Mouse (Mus musculus) erythroblast, adult 5-6 weeks (primary cell): Measurements from ENCODE around the gene Pgam1. TPM values are rescaled to one million over a fixed set of nuclear protein-coding genes. Genes with fewer than 3 reads are reported as not detected.
"Not testable (repeated sequence)": the region's sequence is repeated elsewhere in the genome, so short reads cannot be mapped to it uniquely, and the experiment has no call there.

Experiments used
- ATAC-seq: replicated peaks from 2 replicates; pipeline ENCODE4 v1.8.0; 2016; ENCODE audit warnings: moderate number of reproducible peaks, mild to moderate bottlenecking, moderate TSS enrichment, inconsistent platforms; ENCODE audit not compliant: poor library complexity, low FRiP score, severe bottlenecking
- total RNA-seq, 2 experiments: library from RNA; stranded (forward) in 1 of 2; stranded (reverse) in 1 of 2; fragments of 150-400 nt in 1 of 2; fragments of 200-764, 138-1000 nt in 1 of 2; gene quantifications; 2 replicates each; pipeline versions ENCODE4 v1.2.3 to v1.2.4; 2015 to 2017; ENCODE audit warnings: low replicate concordance in 2 of 2

Gene Pgam1
- total RNA-seq (2015; ENCODE audit: low replicate concordance) (154 and 190 TPM in 2 replicates), total RNA-seq (2017; ENCODE audit: low replicate concordance) (58.1 and 69.4 TPM in 2 replicates)

DNA sequence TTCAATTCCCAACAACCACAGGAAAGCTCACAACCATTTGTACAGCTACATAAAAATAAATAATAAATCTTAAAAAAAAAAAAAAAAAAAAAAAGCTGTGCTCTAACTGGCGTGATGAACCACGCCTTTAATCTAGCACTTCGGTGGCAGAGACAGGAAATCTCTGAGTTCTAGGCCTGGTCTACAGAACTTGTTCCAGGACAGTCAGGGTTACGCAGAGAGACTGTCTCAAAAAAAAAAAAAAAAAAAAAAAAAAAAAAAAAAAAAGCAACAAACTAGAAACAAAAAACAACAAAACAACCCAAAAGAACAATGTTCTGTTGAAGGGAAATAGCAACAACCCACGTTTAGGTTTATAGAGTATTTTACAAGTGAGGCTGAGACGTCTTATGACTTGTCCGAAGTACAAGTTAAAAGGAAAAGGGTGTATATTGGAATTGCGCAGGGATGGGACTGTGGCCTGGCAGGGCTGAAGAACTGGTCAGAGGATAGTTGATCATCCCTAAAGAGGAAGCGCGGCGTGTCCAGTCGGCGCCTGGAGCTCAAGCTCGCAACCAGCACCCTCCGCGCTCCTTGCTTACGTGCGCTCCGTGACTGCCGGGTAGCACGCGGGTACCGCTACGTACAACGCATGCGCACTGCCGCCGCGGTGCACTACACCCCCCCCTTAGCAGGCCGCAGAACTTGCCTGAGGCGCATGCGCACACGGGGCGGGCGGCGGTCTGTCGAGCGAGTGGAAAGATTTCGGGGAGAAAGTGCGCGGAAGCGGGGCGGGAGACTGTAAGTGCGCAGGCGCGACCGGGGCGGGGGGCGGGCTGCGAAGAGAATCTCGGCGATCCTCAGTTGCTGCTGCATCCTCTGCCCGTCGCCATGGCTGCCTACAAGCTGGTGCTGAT lies at the start of gene Pgam1:
Gene Pgam1 (plus strand): TSS at position 746 of the 896 bp plus-strand sequence.
- ATAC-seq = peak; percentile 96

GRCm38 (mm10) chr19:41866707-41867106 lies 45.0 kb upstream of the Pgam1 start:
- ATAC-seq = no peak

DNA sequence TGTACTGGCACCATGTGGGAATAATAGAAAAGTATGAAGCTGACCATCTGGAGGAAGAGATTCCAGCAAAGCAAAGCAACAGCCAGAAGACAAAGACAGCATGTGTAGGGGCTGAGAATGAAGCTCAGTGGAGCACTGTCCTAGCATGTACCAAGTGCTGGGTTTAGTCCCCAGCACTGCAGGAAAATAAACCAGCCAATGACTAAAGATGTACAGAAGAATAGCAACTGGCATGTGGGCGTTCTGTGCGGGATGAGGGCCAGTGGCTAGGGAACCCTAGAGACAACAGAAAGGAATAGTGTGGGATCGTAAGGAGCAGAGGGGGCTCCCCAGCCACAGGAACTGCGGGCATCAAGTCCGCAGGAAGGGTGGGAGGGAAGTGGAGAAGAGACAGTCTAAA lies 42.4 kb upstream of the Pgam1 start:
- ATAC-seq = no peak

DNA sequence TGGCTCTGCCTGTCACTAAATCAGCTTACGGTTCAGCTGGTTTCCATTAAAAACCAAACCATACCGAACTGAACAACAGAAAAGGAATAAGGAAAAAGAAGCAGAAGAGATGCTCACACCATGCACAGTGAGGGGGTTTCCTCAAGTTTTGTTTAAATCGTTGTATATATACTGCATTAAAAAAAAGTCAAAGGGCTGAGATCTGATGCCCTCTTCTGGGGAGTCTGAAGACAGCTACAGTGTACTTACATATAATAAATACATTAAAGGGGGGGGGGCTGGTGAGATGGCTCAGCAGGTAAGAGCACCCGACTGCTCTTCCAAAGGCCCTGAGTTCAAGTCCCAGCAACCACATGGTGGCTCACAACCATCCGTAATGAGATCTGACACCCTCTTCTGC lies 41.8 kb upstream of the Pgam1 start:
- not testable (repeated sequence) for ATAC-seq

DNA sequence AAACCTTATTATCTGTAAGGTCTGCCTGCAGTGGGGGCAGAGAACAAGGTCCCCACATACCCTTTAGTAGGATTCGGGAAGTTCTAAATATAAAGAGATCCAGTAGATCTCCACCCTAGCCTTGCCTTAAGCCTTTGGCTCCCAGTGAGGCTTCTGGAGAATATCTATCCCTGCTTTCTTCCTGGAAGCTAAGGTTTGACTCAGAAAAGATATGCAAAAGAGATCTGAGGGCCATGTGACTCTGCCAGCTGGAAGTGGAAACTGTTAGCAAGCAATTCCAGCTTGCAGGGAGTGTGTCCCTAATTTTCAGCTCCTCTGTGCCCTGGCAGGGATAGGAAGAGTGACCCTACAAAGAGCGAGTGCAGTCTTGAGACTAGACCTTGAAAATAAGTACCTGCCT lies 39.4 kb upstream of the Pgam1 start:
- no peak for ATAC-seq

GRCm38 (mm10) chr19:41874356-41874755 lies 37.4 kb upstream of the Pgam1 start:
- no peak for ATAC-seq

- ATAC-seq = no peak
Observed at GRCm38 (mm10) chr19:41881842-41882241, 29.9 kb upstream of the Pgam1 start.

GRCm38 (mm10) chr19:41883882-41884281 lies 27.8 kb upstream of the Pgam1 start:
- ATAC-seq = no peak

GRCm38 (mm10) chr19:41888191-41888590 lies 23.5 kb upstream of the Pgam1 start:
- ATAC-seq = no peak

DNA sequence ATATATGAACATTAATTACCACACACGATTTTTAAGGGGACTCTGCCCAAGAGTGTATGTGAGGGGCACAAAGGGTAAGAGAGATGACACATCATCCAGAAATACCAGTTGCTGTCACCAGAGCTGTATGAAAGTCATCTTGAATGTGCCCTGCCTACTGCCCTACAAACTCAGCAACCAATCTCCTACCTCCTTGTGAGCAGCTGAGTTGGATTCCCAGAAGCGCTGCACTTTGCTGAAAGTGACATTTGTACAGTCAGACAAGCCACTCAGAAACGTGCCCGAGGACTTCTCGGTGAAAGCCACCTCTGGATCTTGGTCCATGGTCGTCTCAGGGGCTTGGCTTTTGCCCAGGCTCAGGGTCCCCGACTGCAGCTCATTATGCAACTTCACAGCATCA lies 16.8 kb upstream of the Pgam1 start:
- ATAC-seq = no peak

DNA sequence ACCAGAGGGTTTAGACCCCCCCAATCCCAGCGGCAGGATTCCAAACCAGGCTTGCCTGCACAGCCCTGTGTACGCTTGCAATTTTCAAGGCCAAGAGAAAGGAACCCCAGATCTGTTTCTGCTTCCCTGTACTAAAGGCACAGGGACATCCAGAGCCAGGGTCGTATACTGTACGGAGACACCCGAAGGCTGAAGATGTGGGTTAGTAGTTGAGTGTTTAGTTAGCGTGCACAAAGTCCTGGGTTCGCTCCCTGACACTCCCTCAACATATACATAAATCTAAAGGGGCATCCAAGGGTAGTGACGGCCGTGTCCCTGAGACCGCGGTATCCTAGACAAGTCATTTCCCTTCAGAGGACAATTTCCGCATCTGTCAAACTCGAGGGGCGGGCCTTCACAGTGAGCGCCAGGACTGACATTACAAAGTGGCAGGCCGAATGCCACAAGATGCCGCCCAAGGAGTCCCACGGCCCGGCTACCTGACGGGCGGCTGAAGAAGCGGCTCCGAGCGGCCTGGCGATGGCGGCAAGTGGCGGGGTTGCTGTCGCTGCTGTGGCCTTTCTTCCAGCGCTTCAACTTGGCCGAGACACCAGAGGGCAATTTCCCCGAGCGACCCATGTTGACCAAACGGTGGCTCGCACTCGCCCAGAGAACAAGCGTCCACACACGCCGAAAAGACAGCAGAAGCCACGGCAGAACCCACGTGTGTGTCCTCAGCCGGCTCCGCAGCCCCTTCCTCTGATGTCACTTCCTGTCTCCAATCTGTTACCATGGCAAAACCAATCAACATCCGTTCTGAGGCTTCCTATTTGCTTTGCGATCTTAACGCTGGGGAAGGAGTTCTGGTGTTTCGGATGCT lies 16.0 kb upstream of the Pgam1 start, which contains the start of gene Rrp12:
Gene Rrp12 (minus strand): TSS at position 714 of the 859 bp plus-strand sequence.
- ATAC-seq = peak; percentile 95

DNA sequence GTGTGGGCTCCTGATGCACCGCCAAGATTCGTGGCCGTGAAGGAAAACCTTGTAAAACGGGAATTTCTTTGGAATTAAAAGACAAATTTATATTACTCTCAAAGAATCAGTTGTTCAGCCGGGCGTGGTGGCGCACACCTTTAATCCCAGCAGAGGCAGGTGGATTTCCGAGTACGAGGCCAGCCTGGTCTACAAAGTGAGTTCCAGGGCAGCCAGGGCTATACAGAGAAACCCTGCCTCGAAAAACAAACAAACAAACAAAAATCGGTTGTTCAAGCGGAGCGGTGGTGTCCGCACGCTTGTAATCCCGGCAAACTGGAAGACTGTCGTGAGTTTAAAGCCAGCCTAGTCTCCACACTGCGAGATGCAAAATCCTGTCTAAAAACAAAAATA lies 15.4 kb upstream of the Pgam1 start:
- ATAC-seq = no peak

GRCm38 (mm10) chr19:41898860-41899259 lies 12.9 kb upstream of the Pgam1 start:
- peak; percentile 50; the same call in 1 of the 2 replicates for ATAC-seq

DNA sequence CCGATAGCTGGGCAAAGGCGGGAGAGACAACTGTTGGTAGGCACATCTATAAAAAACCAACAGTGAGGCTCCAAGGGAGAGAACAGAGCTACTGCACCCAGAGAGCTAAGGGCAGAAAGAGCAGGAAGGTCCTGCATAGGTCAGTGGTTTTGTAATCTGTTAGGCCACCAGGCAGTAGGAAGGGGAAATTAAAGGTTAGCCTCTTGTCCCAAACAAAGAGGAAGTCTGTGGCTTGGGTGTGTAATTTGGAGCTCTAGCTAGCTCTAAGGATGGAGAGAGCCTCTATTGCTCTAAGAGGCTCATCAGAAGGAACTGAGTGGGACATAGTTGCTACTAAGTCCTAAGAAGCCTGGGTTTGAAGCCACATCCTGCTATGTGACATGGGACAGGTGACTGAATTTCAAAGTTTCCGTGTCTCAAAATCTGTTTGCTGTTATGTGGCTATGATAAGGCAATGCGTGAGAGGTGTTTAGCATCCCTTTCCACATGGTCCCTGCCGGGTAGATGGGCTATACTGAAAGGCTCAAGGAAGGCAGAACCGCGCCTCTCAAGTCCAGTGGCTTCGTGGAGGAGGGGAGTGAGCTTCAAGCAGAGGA lies 11.1 kb upstream of the Pgam1 start:
- ATAC-seq = no peak

- ATAC-seq = no peak
Observed at GRCm38 (mm10) chr19:41901696-41902095, 10.0 kb upstream of the Pgam1 start.

DNA sequence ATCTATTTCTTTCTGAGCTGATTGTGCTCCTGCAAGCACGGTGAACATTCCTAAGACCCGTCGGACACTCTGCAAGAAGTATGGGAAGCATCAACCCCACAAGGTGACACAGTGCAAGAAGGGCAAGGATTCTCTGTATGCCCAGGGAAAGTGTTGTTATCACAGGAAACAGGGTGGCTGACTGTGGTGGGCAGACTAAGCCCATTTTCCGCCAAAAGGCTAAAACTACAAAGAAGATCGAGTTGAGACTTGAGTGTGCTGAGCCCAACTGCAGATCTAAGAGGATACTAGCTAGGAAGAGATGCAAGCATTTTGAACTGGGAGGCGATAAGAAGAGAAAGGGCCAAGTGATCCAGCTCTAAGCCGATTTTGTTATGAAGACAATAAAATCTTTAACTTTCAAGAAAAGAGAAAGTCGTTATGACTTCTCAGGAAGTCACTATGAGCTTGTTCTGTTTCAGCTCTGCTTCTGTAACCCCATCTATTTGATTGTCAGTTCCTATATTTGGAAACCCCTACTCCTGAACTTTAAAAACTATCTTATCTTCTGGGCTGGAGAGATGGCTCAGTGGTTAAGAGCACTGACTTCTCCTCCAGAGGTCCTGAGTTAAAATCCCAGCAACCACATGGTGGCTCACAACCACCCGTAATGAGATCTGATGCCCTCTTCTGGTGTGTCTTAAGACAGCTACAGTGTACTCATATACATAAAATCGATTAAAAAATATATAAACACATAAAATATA lies 8.7 kb upstream of the Pgam1 start:
- no peak for ATAC-seq

DNA sequence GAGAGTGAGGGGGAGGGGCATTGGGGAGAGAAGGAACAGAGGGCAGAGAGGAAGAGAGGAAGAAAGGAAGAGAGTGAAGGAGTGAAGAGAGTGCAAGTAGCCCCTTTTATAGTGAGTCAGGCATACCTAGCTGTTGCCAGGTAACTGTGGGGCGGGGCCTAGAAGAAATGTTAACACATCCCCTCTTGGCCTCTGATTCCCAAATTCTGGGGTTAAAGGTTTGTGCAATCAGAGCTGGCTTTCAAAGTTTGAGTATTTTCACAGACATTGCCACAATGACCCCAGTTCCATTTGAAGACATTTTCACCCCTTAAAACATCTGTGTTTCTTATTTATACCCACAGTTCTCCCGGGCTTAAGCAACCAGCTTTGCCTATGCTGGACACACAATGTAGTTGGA lies 6.5 kb upstream of the Pgam1 start:
- ATAC-seq = no peak

DNA sequence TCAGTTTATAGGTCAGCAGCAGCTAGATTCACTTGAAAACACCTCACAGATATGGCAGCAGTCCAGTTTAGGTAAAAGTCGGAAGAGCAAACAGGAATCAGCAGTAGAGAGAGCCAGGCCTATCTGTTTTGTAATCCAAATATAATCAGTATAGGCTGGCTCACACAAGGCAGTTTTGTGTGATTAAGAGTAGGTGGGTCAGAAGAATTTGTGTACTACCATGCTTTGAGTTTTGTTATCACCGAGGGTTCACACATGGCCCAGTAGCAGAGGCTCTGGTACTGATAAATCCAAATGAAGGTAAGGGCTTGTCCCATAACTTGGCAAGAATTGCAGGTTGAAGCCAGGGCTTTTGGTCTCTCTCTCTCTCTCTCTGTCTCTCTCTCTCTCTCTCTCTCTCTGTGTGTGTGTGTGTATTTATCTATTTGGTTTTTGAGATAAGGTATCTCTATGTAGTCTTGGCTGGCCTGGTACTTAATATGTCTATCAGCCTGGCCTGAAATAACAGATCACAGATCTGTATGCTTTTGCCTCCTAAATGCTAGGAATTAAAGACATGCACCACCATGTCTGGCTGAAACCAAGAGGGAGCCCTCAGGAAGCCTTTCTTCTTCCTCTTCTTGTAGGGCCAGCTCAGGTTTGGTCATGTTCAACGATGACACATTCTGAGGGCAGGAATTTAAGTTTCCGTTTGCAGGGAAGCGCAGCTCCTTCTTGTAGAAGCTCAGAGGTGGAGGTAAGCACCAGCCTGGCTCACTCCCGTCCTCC lies 5.2 kb upstream of the Pgam1 start:
- no peak for ATAC-seq
